Mouse (Mus musculus): ENCODE measurements around the gene Mtmr14.

The Mtmr14 gene

DNA sequence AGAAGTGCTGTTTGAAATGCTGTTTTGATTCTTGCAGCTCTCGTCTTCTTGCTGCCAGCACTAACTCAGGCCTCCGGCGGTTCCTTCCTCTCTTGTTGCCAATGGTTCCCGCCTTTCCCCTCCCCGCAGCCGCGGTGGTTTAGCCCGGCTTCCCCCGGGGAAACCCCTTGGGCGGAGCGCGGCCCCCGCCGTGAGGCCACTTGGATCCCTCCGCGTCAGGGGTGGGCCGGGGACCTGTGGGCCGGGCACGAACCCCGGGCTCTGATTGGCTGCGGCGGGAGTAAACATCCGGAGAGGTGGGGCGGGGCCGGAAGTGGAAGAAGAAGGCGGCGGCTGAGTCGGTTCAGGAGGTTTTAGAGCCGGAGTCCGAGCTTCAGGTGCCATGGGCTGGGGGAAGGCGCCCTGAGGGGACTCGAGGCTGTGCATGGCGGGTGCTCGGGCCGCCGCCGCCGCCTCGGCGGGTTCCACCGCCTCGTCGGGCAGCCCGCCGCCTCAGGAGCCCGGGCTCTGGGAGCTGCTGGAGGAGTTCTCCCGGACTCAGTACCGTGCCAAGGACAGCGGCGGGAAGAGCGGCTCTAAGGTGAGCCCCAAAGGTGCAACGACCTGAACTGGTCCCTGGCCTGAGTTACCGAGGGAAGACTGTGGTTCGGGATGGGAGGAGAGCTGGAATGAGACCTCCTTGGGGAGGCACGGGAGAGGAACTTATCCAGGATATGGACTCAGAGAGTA, at the start of gene Mtmr14:
Gene Mtmr14, plus strand, starts transcription at position 302 of the 729 bp plus-strand sequence.
- WGBS, result under 1% methylated on average over 55 of the region's 55 CpGs

DNA sequence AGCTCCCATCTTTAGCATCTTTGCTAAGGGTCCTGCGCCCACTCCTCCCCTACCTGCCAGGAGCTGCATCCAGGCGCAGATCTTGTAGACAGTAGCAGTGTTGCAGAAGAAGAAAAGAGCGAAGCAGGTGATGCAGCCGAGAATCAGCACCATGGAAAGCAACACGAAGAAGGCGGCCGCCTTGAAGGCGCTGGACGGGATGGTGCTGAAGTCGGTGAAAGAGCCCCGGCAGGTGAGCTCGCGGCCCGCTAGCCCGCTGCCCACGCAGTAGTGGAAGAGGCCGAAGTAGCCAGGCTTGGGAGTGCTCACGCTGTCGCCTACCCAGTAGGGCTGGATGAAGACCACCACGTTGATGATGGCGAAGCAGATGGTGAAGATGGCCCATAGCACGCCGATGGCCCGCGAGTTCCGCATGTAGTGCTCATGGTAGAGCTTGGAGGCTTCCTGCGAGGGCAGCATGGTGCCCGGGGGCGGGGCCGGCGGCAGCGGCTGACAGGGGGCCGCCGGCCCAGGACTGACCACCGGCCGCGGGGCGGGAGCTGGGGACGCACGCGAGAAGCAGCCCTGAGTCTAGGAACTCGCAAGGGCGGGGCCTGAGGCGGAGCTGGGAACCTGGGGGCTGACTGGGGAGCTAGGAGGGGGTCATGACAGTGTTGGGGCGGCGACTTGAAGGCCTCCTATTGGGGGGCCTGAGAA, 43.7 kb upstream of the Mtmr14 start:
- WGBS, result 4% methylated on average over 46 of the region's 46 CpGs

DNA sequence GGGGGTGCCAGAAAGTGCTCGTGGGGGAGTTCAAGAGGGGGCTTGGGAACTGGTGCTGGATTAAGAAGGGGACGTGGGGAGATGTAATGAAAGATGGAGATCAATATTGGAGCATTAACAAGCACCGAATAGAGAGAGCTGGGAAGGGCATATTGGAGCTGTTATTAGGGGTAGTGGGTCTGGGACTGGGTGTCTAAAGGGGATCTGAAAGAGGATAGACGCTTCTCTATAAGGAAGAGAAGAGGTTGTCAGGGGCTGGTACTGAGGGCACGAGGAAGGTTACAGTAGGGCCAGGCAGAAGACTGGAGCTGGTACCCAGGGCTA, 43.2 kb upstream of the Mtmr14 start:
- WGBS, result 3% methylated on average over 5 of the region's 5 CpGs

DNA sequence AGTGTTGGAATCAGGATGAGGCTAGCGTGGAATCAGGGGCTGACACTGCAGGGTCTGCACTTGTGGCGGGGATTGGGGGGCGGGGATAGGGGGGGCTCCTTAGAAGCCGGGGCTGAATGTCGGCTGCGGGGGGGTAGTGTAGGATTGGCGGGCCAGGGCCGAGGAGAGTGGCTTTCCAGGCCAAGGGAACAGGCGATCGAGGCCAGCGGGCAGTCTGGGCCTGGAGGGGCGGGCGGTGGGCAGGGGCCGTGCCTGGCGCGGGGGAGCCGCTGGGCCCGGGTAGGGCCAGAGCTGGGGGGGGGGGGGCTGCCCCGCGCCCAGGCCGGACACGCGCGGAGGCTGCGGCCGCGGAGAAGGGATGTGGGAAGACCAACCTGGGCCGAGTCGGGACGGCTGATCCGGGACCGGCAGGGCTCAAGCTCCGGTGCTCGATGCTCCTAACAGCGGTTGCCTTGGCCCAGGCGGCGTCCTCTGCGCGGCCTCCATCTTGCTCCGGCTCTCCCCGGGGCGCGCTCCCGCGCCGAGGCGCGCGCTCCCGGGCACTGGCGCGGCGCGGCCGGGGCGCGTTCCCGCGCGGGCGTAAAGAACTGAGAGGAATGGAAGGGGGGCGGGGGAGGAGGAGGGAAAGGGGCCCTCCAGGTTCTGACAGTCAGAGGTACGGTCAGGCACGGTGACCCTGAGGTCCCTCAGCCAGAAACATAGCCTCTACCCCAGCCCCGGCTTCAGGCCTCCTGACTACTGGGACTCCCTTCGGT, 42.6 kb upstream of the Mtmr14 start, which contains the start of gene Lhfpl4:
Gene Lhfpl4, minus strand, starts transcription at position 544 of the 755 bp plus-strand sequence.
- 2% methylated on average over 62 of the region's 66 CpGs for WGBS

DNA sequence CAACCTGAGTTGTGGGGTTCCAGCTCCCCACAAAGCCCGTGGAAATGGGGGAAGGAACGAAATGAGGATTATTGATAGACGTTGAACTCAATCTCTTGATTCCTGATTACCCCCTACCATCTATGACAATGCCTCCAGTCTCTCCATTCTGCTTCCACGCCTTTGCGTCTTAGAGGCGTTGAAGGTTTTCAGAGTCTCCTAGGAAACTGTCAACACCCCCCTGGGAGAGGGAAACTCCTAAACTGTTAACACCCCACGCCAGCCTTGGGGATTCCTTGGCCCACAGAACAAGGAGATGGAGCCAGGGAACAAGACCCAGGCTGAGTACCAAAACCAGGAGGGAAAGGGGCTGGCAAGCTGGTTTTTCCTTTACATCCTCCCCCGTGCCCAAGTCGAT, 42.0 kb upstream of the Mtmr14 start:
- WGBS, result 5% methylated on average over 9 of the region's 9 CpGs

DNA sequence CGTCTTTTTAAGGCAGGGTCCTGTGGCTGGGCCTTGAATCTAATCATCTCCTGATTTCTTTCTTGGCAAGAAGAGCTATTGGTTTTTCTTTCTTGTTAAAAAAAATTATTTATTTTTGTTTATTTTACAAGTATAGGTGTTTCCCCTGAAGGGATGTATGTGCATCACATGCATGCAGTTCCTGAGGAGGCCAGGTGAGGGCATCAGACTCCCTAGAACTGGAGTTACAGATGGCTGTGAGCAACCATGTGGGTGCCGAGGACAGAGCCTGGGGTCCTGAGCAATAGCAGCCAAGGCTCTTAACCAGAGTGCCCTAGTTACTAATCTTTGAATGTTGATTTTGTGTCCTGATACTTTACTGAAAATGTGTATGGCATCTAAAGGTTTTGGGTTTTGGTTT, 21.4 kb upstream of the Mtmr14 start:
- WGBS, result 80% methylated on average over 2 of the region's 2 CpGs

DNA sequence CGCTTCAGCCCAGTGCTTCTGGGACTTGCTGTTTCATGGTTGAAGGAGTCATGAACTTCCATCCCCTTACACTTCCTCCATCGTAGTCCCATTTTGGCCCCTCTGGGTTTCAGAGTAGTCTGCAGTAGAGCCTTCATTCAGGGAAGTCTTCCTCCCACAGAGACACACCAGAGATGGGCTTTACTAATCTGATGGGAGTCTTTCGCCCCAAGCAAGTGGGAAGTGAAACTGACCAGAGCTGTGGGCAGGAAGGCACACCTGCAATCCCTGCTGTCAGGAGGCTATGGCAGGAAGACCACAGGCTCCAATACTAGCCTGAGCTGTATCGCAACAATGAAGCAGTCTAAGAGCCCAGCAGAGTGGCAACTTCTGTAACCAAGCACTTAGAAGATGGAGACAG, 11.8 kb upstream of the Mtmr14 start:
- WGBS, result 78% methylated on average over 4 of the region's 4 CpGs

DNA sequence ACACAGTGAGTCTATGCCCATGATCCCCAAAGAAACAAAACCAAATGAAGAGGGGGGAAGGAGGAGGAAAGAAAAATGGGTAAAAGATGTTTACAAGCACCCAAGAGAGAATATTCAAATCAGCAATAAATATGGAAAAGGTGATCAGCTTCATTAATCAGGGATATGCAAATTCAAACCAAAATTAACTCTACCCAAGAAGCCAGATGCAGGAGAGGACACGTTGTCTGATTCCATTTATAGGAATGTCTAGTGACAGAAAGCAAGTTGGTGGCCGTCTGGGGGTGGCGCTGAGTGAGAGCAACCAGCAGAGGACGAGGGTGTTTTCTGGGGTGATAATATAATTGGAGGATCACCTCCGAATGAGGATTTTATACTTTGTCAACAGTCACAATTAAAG, 2.5 kb upstream of the Mtmr14 start:
- 46% methylated on average over 5 of the region's 5 CpGs for WGBS

DNA sequence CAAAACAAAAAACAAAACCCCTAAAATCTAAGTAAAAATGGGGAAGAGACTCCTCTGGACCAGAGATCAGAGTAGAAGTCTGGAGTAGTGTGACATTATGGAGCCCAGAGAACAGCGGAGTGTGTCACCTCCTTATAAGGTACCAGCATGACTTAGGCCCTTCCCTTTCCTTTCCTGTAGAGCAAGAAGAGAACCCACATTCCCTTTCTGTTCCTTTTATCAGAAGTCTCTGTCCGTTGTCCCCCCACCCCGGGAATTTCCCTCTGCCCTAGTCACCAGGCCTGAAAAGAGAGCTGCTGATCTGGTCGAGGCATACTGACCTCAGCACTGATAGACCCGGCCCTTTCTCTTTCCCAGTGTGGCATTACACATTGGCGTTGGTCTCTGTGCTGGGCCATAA, 799 bp downstream of the Mtmr14 start:
- WGBS, result 35% methylated on average over 6 of the region's 6 CpGs

DNA sequence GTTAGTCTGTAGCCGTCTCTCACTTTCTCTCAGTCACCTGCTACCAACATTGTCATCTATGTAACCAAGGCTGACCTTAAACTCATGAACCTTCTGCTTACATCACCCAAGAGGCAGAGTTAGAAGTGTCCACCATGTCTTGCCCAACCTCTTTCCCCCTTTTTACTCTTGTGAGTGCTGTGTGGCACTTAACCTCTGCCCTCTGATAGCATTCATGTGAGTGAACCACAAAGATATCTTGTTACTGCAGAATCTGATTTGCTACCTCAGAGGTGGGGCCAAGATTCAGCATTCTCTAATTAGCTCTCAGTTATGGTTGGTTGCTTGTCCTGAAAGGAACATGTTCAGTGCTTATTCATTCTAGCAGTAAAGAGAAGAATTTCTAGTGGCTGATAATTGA, 5.1 kb downstream of the Mtmr14 start:
- 82% methylated on average over 1 of the region's 1 CpGs for WGBS

DNA sequence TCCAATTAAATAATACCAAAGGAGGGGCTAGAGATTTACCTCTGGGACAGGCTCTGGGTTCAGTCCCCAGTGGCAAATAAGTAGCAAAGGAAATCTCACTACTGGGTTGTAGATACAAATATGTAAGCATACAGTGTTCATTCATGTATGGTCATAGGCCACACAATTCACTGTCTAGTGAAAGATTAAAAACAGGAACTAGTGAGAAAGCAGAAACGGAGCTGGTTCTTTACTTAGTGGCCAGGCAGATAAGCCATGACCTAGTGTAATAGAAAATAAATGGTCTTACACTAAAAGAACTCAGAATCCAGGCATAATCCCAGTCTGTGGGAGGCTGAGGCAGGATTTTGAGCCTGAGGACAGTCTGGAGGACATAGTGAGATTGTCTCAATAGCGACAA, 7.9 kb downstream of the Mtmr14 start:
- 92% methylated on average over 2 of the region's 2 CpGs for WGBS

DNA sequence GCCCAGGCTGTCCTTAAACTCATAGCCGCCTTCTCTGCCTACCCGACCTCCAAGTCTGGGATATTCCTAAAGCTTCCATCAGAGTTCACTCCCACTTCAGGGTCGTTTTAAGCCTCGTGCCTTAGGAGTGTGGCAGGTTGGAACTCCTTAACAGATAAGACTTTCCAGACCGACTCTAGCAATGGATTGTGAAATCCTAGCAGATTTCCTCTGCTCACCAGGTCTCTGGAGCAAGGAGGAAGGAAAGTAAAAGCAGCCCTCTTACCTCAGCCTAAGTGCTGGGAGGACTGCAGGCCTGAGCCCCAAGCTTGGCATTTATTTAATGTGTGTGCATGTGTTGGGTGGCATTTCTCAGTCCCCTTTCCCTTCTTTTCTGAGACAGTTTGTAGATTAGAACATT, 13.1 kb downstream of the Mtmr14 start:
- WGBS, result 91% methylated on average over 5 of the region's 5 CpGs

DNA sequence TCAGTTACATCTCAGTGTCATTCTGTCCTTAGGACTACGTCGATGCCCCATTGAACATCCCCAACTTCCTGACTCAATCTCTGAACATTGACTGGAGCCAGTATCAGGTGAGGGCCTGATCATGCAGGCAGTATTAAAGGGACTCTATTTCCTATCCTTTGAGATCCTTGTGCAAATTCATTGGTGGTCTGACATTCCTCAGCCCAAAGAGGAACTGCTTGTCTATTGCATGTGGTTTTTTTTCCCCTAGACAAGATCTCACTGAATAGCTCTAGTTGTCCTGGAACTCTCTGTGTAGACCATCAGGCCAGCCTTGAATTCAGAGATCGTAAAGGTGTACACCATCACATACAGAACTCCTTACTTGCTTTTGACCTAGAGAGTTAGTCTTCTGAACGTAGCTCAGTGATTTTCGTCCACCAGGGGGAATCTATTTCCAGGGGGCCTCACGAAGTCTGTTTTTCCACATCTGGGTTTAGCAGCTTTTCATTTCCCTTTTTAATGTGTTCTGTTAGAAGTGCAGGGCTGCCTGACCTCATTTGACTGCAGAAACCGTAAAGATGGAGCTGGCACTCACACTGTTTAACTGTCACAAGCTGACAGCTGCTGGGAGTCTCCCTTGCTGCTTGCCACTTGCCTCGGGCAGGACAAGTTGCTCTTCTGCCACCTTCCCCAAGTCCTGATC, 23.7 kb downstream of the Mtmr14 start:
- WGBS, result 59% methylated on average over 8 of the region's 8 CpGs

DNA sequence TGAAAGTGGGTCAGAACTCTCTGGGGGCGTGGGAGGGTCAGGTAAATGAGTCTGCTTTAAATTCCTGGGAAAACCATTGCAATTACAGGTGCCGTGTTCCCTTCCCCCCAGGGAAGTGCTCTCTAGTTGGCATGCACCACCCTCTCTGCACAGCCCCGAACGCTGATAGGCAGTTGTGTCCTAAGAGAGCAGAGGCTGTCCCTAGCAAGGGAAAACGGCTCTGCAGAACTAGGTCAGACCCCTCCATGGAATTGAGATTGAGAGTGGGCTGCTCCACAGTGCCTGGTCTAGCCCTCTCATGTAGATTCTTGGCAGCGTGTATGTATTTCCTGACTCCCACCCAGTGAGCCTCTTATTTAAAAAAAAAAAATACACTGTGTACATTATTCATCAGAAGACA, 25.9 kb downstream of the Mtmr14 start:
- 71% methylated on average over 6 of the region's 6 CpGs for WGBS

DNA sequence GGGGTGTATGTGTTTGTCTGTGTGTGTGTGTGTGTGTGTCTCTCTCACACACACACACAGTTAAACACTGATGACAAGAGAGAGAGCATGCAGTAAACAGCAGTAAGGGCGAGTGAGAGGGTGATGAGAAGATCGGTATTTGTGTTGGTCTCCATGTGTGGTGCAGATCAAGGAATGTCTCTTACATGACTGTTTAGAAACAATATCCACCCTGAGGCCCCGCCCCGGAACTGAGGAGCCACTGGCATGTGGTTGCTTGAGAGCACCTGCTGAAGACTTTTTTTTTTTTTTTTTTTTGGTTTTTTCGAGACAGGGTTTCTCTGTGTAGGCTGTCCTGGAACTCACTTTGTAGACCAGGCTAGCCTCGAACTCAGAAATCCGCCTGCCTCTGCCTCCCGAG, 26.8 kb downstream of the Mtmr14 start:
- WGBS, result 96% methylated on average over 8 of the region's 8 CpGs

DNA sequence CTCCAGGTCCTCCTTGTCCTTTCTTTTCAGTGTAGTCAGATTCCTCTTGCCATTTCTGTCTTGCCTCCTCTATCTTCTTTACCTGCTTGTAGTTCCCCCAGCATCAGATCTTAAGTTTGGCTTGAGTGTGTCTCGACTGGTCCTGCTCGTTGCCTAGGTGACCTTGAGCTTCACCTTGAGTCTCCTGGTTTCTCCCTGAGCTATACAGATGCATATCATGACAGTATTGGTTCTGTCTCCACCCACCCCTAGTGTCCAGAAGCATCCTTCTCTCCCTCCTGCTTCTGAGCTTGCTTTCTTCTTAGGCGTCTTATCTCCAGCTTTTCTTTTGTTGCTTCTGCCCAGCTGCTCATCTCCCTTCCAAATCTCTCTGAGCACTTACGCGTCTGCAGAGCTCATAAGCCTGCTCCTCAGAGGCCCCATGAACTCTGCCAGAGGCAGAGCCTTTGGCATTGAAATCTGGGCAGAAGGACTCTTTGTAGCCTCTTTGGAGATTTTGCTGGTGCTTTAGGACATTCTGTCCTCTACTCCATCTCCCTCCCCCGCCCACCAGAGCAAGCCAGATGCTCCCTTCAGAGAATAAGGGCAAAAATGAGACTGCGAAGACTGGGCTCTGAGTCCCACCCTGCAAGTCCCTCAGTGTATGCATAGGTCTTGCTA, 29.5 kb downstream of the Mtmr14 start:
- 69% methylated on average over 7 of the region's 7 CpGs for whole genome bisulfite sequencing

DNA sequence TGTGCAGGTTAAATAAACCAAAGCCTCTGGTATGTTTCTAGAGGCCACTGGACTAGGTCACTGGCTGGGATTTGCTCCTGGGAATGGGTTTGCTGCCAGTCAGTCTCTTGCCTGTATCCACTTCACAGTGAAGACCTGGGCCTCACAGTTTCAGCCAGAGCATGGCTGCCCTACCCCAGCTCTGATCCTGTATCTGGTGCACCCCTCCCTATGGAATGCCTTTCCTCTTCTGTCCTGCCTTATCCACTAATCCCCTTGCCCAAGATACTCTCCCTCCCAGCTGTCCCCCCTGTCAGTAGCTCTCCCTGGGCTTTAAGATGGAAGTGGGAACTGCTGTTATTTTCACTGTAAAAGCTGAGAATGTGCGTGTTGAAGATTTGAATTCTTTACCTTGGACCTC, 30.3 kb downstream of the Mtmr14 start:
- WGBS, result 88% methylated on average over 1 of the region's 1 CpGs

DNA sequence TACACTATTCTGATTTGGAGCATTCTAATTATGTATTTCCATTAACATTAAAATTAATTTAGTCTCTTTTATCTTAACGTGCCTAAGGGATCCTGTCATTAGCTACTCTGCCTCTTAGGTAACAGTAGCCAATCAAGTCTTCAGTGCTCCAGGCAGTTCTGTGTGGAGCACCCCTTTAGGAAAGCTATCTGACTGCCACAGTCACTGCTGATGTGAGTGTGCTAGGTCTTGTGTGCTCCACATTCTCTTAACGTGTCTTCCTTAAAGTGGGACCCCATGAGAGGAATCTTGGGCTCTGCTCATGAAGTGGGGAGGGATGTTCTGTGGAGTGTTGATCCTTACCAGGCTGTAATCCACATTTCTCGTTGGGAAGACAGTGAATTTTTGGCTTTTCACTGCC, 34.7 kb downstream of the Mtmr14 start:
- 71% methylated on average over 3 of the region's 3 CpGs for WGBS

DNA sequence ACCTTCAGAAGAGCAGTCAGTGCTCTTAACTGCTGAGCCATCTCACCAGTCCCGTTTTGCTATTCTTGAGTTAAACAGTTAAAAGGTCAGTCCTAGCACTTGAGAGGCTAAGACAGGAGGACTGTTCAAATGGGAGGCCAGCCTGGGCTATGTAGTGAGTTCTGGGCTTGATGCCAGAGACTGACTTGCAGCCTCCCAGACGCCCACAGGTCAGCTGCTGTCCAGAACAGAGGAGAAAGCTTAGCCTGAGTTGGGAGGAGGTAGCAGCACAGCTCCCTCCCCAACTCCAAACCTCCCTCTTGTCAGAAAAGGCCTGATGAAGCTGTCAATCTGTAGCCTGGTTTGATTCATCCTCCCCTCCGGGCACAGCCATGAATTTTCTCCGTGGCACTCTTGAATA, 39.2 kb downstream of the Mtmr14 start:
- WGBS, result 42% methylated on average over 4 of the region's 4 CpGs

DNA sequence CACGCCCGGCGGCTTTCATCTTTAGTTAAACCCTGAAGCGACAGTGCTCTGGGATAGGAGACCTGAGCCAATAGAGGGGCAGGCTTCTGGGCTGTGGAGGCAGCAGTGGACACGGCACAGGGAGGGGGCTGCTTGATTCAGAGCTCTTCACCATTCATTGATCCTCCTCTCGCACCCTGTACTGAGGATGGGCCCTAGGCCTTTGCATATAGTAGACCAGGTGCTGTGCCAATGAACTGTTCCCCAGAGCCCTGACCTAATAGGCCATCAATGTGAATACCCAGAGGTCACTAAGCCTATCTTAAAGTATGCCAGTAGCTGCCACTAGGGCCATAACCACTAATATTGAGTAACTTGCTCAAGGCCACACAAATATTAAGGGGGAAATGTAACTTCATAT, 44.0 kb downstream of the Mtmr14 start:
- 80% methylated on average over 6 of the region's 6 CpGs for WGBS

DNA sequence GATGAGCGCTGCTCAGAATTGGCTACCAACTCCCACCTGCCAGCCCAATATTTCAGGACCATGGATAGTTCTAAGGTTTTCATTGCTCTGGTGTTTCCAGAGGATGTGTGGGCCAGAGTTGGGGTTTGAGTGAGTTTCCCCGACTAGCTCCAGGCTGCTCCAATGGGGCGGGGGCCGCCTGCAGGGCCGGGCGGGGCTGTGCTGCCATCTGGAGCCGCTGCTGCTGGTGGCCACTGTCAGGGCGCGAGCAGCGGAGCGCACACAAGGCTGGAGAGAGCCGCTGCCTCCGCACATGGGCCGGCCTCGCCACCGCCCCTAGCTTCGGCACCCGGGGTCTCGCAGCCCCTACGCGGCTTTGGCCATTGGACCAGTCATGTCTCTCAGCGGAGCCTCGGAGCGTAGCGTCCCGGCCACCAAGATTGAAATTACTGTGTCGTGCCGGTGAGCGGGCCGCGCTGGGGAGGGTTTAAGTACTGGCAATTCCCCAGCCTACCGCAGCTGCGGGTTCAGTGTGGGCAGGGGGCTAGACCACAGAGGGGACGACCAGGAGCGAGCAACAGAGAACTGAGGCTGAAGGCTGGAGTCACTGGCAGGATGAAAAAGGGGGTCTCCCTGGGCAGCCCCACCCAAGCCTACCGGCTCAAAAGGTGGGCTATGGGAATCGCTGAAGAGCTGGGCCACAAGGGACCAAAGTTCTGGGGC, 44.6 kb downstream of the Mtmr14 start, which contains the start of gene Cpne9:
Gene Cpne9, plus strand, starts transcription at position 207 of the 702 bp plus-strand sequence.
- WGBS, result 1% methylated on average over 37 of the region's 37 CpGs

Data from cerebral cortex, adult 2 months (tissue).